9 mouse cellular contexts compared by ENCODE assay signal in genomic region chr5:92954323-92954722, GRCm38 (mm10).
A peak's percentile ranks its signal among the peaks of the same experiment; 100 is the strongest.
DNase-seq lines count a peak whose midpoint lies in the region; ATAC-seq lines count a peak whose summit lies in the region.
"Had no signal": no experiment of that assay in that cellular context is flagged by ENCODE, and none has a peak within 500 bp of the region (broad histone marks: within the 10 kb centered on the region; RNA-seq: fewer than 3 reads in every experiment).

No protein-coding gene starts in this region.

- H3K4me3 ChIP-seq in forebrain, embryonic 15.5 days, result no peak overlapping the region
- H3K4me3 ChIP-seq: embryonic facial prominence, embryonic 15.5 days had no signal

- no peaks in the 10 kb centered on the region for H3K36me3 ChIP-seq in forebrain, embryonic 15.5 days
- H3K36me3 ChIP-seq: embryonic facial prominence, embryonic 15.5 days had no signal

- H3K9ac ChIP-seq in forebrain, embryonic 15.5 days (replicated peaks), result no peak overlapping the region
- H3K9ac ChIP-seq: embryonic facial prominence, embryonic 15.5 days had no signal

- H3K27me3 ChIP-seq in forebrain, embryonic 15.5 days, result no peaks in the 10 kb centered on the region
- H3K27me3 ChIP-seq: embryonic facial prominence, embryonic 15.5 days had no signal

- no peak overlapping the region for H3K4me2 ChIP-seq in forebrain, embryonic 15.5 days (replicated peaks)
- H3K4me2 ChIP-seq: embryonic facial prominence, embryonic 15.5 days had no signal

- H3K4me1 ChIP-seq in forebrain, embryonic 15.5 days, result peaks cover 17% of the 10 kb centered on the region

- intact Hi-C loops in heart, postnatal 25 days (cut with DNase I), result loop anchor here (1.0 to 5.0 kb wide), 4 partner anchors 57 to 272 kb away; partner anchors contain the start of gene Shroom3

- H3K9me3 ChIP-seq in forebrain, embryonic 15.5 days, result no peaks in the 10 kb centered on the region
- H3K9me3 ChIP-seq: embryonic facial prominence, embryonic 15.5 days had no signal

- peak; percentile 39 for DNase-seq in MN1 (ENCODE audit: low spot score)
- DNase-seq in c-Kit-positive CD71-positive TER-119-positive erythroid progenitor cells, embryonic 14.5 days (ENCODE audit: low spot score), result peak; percentile 6
- DNase-seq in heart, postnatal 25 days (ENCODE audit: low spot score), result peak; percentile 44
- DNase-seq in kidney, postnatal 36 days, result peak; percentile 76 to 88
- peak; percentile 62 to 68 for DNase-seq in lung, adult 18-20 months
- DNase-seq in ovary, postnatal 36 days (ENCODE audit: low spot score), result peak; percentile 72

- H3K27ac ChIP-seq in forebrain, embryonic 15.5 days (replicated peaks), result 0 out of 2 replicates have a peak overlapping the region, but pooled peaks have one; percentile 2
- H3K27ac ChIP-seq: embryonic facial prominence, embryonic 15.5 days had no signal

- ATAC-seq in forebrain, embryonic 15.5 days (replicated peaks), result peak; percentile 57
- ATAC-seq in activated CD4-positive, CD25-positive, alpha-beta regulatory T cell, adult 4 months, result no peak

- 36% methylated on average over 10 of the region's 10 CpGs for WGBS in forebrain, embryonic 15.5 days

Comparison
In these comparisons a context has a peak if more than half of its experiments do, and no peak if none do; other contexts are left out.
1. DNase-seq: peak in every context shown above with its lines; median percentile 82 in kidney, postnatal 36 days; 72 in ovary, postnatal 36 days; 65 in lung, adult 18-20 months; 44 in heart, postnatal 25 days; 39 in MN1; 6 in c-Kit-positive CD71-positive TER-119-positive erythroid progenitor cells, embryonic 14.5 days.